Mouse (Mus musculus) left cerebral cortex, adult 18-20 months (tissue): Measurements from ENCODE around the gene Gm43738. TPM values are rescaled to one million over a fixed set of nuclear protein-coding genes. Genes with fewer than 3 reads are reported as not detected.
A peak's percentile ranks its signal among the peaks of the same experiment; 100 is the strongest.

Experiments
- DNase-seq, 2 experiments: peaks; one replicate each; pipeline ENCODE4 v3.0.0; 2021 to 2022; ENCODE audit warnings: low spot score in 2 of 2, mixed read lengths in 1 of 2
- long read RNA-seq, 2 experiments: library from polyadenylated mRNA; stranded (forward); transcript quantifications; one replicate each; pipeline ENCODE4 v2.0.0; 2021
- total RNA-seq, 2 experiments: library from RNA; stranded (reverse); gene quantifications; 2 replicates each; pipeline ENCODE4 v1.2.3; 2021

The Gm43738 gene
- total RNA-seq, result not detected
- long read RNA-seq, experiment 1, partial matches to known transcripts, result 1 of 8 reads
- long read RNA-seq, experiment 1, other reads (novel, unspliced or antisense), result 7 of 8 reads
- long read RNA-seq, experiment 2, partial matches to known transcripts, result 1 of 1 reads
- long read RNA-seq, experiment 2, other reads (novel, unspliced or antisense), result 0 of 1 reads

GRCm38 (mm10) chr3:89100811-89101210 lies at the start of gene Gm43738:
Gm43738 (minus strand) TSS chr3:89101099.
- no peak for DNase-seq

- DNase-seq, result no peak
These were observed 47.7 kb upstream of the Gm43738 start for GRCm38 (mm10) chr3:89148567-89148966.

- DNase-seq, result no peak
These were observed 47.0 kb upstream of the Gm43738 start for GRCm38 (mm10) chr3:89147979-89148311.

- DNase-seq, result no peak
These were observed 46.4 kb upstream of the Gm43738 start for GRCm38 (mm10) chr3:89147101-89147978.

- no peak for DNase-seq
These were observed 44.7 kb upstream of the Gm43738 start for GRCm38 (mm10) chr3:89145566-89145965.

- no peak for DNase-seq
These were observed 43.9 kb upstream of the Gm43738 start for GRCm38 (mm10) chr3:89144821-89145220.

- DNase-seq, result no peak
These were observed 35.5 kb upstream of the Gm43738 start for GRCm38 (mm10) chr3:89136365-89136764.

- DNase-seq, result no peak
These were observed 35.1 kb upstream of the Gm43738 start, which contains the start of gene Pklr for GRCm38 (mm10) chr3:89135958-89136357. Pklr (plus strand) TSS chr3:89136142.

GRCm38 (mm10) chr3:89133752-89134151 lies 32.9 kb upstream of the Gm43738 start:
- no peak for DNase-seq

- DNase-seq, result no peak
These were observed 32.2 kb upstream of the Gm43738 start for GRCm38 (mm10) chr3:89133063-89133450.

GRCm38 (mm10) chr3:89132285-89133062 lies 31.6 kb upstream of the Gm43738 start:
- peak; percentile 38 to 50 for DNase-seq

GRCm38 (mm10) chr3:89131816-89132215 lies 30.9 kb upstream of the Gm43738 start:
- DNase-seq, result peak; percentile 54 to 69

- no peak for DNase-seq
These were observed 29.0 kb upstream of the Gm43738 start for GRCm38 (mm10) chr3:89129908-89130307.

GRCm38 (mm10) chr3:89125981-89126380 lies 25.1 kb upstream of the Gm43738 start:
- DNase-seq, result no peak

GRCm38 (mm10) chr3:89124241-89124640 lies 23.3 kb upstream of the Gm43738 start:
- no peak for DNase-seq

GRCm38 (mm10) chr3:89123313-89123712 lies 22.4 kb upstream of the Gm43738 start:
- no peak for DNase-seq

- DNase-seq, result peak in 1 of 2 experiments; percentile 24
These were observed 14.6 kb upstream of the Gm43738 start for GRCm38 (mm10) chr3:89115522-89115921.

- no peak for DNase-seq
These were observed 12.2 kb upstream of the Gm43738 start for GRCm38 (mm10) chr3:89113058-89113457.

GRCm38 (mm10) chr3:89108146-89108545 lies 7.2 kb upstream of the Gm43738 start:
- DNase-seq, result no peak

- DNase-seq, result no peak
These were observed 6.6 kb upstream of the Gm43738 start for GRCm38 (mm10) chr3:89107545-89107944.

- DNase-seq, result no peak
These were observed 6.0 kb upstream of the Gm43738 start for GRCm38 (mm10) chr3:89106881-89107280.

GRCm38 (mm10) chr3:89103291-89103595 lies 2.3 kb upstream of the Gm43738 start:
- no peak for DNase-seq
